Mouse (Mus musculus): ENCODE data around the gene Gm20547. TPM values are rescaled to one million over a fixed set of nuclear protein-coding genes. Genes with fewer than 3 reads are reported as not detected.
"Not testable (repeated sequence)": the region's sequence is repeated elsewhere in the genome, so short reads cannot be mapped to it uniquely, and the experiment has no call there.

The Gm20547 gene
- polyA plus RNA-seq, 1 experiment = 0.58 TPM

GRCm38 (mm10) chr17:34913930-34914665 lies 32.3 kb upstream of the Gm20547 start, which contains the start of gene Slc44a4:
Gene Slc44a4 (plus strand): TSS chr17:34914466.
- TF ChIP-seq POLR2A (IDR thresholded peaks at IDR 0.05; ENCODE audit: low read depth, low read length) (no peak), CTCF (IDR thresholded peaks at IDR 0.05; ENCODE audit: borderline replicate concordance, insufficient read depth, low read length) (no peak)
- H3K4me3 ChIP-seq (ENCODE audit: insufficient read depth, low read length) = no peak within 1 kb of the TSS
- H3K4me1 ChIP-seq (ENCODE audit: control insufficient read depth, insufficient read depth, low read length) = no peaks in the 10 kb centered on the region
- H3K27ac ChIP-seq (ENCODE audit: insufficient read depth, low read length) = no peak within 1 kb of the TSS

DNA sequence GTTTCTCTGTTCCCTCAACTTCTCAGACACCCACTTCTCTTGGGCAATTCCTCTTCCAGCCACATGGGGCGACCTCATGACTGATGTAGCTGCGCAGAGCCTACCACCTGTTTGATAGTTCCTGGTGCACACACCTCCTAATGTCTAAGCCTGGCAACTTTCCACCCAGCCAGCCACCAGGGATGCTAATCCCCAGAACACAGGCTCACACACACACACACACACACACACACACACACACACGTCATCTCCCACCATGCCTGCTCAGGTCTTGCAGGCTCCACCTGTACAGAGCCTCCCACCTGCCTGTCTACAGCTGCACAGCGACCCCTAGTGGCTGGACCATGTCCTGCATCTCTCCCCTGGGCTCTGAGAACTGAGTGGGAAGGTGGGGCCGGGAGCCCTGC lies 30.1 kb upstream of the Gm20547 start:
- Histone ChIP-seq H3K4me3 (ENCODE audit: insufficient read depth, low read length) (no peak overlapping the region), H3K4me1 (ENCODE audit: control insufficient read depth, insufficient read depth, low read length) (no peaks in the 10 kb centered on the region), H3K27ac (ENCODE audit: insufficient read depth, low read length) (no peak overlapping the region)
- TF ChIP-seq POLR2A (IDR thresholded peaks at IDR 0.05; ENCODE audit: low read depth, low read length) (no peak), CTCF (IDR thresholded peaks at IDR 0.05; ENCODE audit: borderline replicate concordance, insufficient read depth, low read length) (peak; percentile 97)

DNA sequence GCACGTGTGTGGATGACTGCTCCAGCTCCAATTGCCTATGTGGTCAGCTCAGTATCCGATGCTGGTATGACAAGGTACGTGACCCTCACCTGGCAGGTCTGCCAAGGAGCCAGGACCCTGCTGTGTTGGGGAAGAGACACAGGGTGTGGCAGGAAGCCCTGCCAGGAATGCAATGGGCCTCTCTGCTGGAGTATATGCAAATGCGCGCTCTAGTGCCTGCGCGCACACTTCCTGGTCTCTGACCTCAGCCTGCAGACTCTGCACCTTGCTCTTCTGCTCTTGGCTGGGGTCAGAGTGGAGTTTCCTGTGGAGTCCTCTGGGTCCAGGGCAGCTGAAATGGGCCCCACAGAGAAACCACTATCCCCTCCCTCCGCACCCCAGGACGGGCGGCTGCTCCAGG lies 29.1 kb upstream of the Gm20547 start:
- Histone ChIP-seq H3K4me3 (ENCODE audit: insufficient read depth, low read length) (no peak overlapping the region), H3K27ac (ENCODE audit: insufficient read depth, low read length) (no peak overlapping the region), H3K4me1 (ENCODE audit: control insufficient read depth, insufficient read depth, low read length) (no peaks in the 10 kb centered on the region)
- TF ChIP-seq CTCF (IDR thresholded peaks at IDR 0.05; ENCODE audit: borderline replicate concordance, insufficient read depth, low read length) (no peak), POLR2A (IDR thresholded peaks at IDR 0.05; ENCODE audit: low read depth, low read length) (no peak)

DNA sequence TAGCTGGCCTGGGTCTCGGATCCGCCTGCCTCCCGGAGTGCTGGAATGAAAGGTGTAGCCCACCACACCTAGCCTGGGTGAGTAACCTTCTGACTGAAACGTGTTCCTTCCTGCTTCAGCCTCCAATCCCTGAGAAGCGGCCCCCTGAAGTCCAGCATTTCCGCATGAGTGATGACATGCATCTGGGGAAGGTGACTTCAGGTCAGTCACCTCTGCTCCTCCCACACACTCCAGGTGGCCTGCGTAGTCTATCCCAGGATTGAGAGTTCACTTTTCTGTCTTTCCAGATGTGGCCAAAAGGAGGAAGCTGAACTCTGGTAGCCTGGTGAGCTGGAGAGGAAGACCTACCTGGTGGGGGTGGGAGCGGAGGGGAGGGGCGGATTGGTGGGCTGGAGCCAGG lies 21.1 kb upstream of the Gm20547 start:
- Histone ChIP-seq H3K4me1 (ENCODE audit: control insufficient read depth, insufficient read depth, low read length) (no peaks in the 10 kb centered on the region), H3K27ac (ENCODE audit: insufficient read depth, low read length) (no peak overlapping the region), H3K4me3 (ENCODE audit: insufficient read depth, low read length) (no peak overlapping the region)
- TF ChIP-seq CTCF (IDR thresholded peaks at IDR 0.05; ENCODE audit: borderline replicate concordance, insufficient read depth, low read length) (no peak), POLR2A (IDR thresholded peaks at IDR 0.05; ENCODE audit: low read depth, low read length) (no peak)

GRCm38 (mm10) chr17:34901948-34902347 lies 20.1 kb upstream of the Gm20547 start:
- H3K27ac ChIP-seq (ENCODE audit: insufficient read depth, low read length); H3K4me3 ChIP-seq (ENCODE audit: insufficient read depth, low read length): not testable (repeated sequence)

GRCm38 (mm10) chr17:34900826-34901225 lies 19.0 kb upstream of the Gm20547 start:
- not testable (repeated sequence) for H3K4me3 ChIP-seq (ENCODE audit: insufficient read depth, low read length); H3K4me1 ChIP-seq (ENCODE audit: control insufficient read depth, insufficient read depth, low read length); H3K27ac ChIP-seq (ENCODE audit: insufficient read depth, low read length)

More at GRCm38 (mm10) chr17:34901948-34902347, 20.1 kb upstream of the Gm20547 start:
- not testable (repeated sequence) for H3K4me1 ChIP-seq (ENCODE audit: control insufficient read depth, insufficient read depth, low read length)

DNA sequence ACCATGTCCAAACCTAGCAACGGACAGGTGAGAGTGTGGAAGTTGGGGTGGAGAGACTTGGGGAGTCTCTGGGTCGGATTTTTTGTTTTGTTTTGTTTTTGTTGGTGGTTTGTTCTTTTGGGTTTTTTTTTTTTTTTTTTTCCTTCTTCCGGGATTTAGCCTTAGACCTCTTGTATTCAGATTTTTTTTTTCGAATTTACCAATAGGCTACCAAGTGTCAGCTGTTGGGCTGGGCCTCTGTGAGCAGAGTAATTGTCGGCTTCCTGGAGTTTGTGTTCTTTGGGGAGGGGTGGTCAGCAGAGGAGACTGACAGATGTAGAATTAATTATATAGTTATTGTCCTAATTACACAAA lies 18.0 kb upstream of the Gm20547 start:
- peak; percentile 5; the same call in 1 of the 2 replicates for TF ChIP-seq POLR2A (IDR thresholded peaks at IDR 0.05; ENCODE audit: low read depth, low read length)
- TF ChIP-seq CTCF (IDR thresholded peaks at IDR 0.05; ENCODE audit: borderline replicate concordance, insufficient read depth, low read length) = no peak
- no peaks in the 10 kb centered on the region for H3K4me1 ChIP-seq (ENCODE audit: control insufficient read depth, insufficient read depth, low read length)

DNA sequence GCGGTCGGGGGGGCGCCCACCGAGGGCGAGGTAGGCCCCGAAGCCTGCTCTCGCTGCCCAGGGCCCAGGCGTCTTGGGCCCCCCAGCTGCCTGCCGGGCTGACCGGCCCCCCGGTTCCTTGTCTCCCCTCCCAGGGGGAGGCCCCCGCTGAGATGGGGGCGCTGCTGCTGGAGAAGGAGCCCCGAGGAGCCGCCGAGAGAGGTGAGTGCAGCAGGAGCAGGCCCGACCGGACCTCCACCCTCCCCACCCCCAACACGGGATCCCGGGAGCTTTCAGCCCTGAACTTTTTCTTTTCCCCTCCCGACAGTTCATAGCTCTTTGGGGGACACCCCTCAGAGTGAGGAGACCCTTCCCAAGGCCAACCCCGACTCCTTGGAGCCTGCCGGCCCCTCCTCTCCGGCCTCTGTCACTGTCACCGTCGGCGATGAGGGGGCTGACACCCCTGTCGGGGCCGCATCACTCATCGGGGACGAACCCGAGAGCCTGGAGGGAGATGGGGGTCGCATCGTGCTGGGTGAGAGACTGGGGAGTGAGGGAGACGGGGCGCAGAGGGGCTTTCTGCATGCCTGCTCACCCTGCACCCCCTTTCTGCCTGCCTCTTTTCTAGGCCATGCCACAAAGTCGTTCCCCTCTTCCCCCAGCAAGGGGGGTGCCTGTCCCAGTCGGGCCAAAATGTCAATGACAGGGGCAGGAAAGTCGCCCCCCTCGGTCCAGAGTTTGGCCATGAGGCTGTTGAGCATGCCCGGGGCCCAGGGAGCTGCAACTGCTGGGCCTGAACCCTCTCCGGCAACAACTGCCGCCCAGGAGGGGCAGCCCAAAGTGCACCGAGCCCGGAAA lies 17.4 kb upstream of the Gm20547 start:
- no peaks in the 10 kb centered on the region for H3K4me1 ChIP-seq (ENCODE audit: control insufficient read depth, insufficient read depth, low read length)
- peak overlapping the region; percentile 82 for H3K27ac ChIP-seq (ENCODE audit: insufficient read depth, low read length)
- peak overlapping the region; percentile 79 for H3K4me3 ChIP-seq (ENCODE audit: insufficient read depth, low read length)
- TF ChIP-seq CTCF (IDR thresholded peaks at IDR 0.05; ENCODE audit: borderline replicate concordance, insufficient read depth, low read length) (no peak), POLR2A (IDR thresholded peaks at IDR 0.05; ENCODE audit: low read depth, low read length) (no peak; the same call in 1 of the 2 replicates)

More for the DNA sequence above, 18.0 kb upstream of the Gm20547 start:
- Histone ChIP-seq H3K4me3 (ENCODE audit: insufficient read depth, low read length) (peak overlapping the region; percentile 79), H3K27ac (ENCODE audit: insufficient read depth, low read length) (peak overlapping the region; percentile 82)

GRCm38 (mm10) chr17:34898706-34899052 lies 16.8 kb upstream of the Gm20547 start:
- TF ChIP-seq POLR2A (IDR thresholded peaks at IDR 0.05; ENCODE audit: low read depth, low read length) (no peak), CTCF (IDR thresholded peaks at IDR 0.05; ENCODE audit: borderline replicate concordance, insufficient read depth, low read length) (no peak)
- no peaks in the 10 kb centered on the region for H3K4me1 ChIP-seq (ENCODE audit: control insufficient read depth, insufficient read depth, low read length)

DNA sequence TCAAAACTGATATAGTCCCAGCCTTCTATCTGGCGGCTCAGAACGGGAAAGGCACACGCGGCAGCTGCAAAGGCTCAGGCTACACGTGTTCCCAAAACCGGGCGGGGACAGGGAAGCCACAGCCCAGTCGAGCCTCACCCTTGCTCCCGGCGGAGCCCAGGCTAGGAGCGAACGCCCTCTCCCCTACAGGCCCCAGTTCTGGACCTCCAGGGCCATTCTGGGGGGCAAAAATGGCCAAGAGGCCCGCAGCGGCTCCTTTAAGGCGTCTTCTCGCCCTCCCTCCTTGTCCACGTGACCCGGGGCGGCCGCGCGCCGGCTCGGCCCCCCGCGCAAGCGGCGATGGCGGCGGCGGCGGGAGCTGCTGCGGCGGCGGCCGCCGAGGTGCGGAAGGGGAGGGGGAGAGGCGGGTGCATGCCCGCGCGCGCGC lies 16.3 kb upstream of the Gm20547 start, which contains the start of the genes C2 and Ehmt2:
C2 (minus strand) TSS at position 106 of the 427 bp plus-strand sequence.
Ehmt2 (plus strand) TSS at position 310 of the 427 bp plus-strand sequence.
- Histone ChIP-seq H3K4me3 (ENCODE audit: insufficient read depth, low read length) (peak within 1 kb of the TSS; percentile 79), H3K4me1 (ENCODE audit: control insufficient read depth, insufficient read depth, low read length) (no peaks in the 10 kb centered on the region), H3K27ac (ENCODE audit: insufficient read depth, low read length) (peak within 1 kb of the TSS; percentile 85)
- TF ChIP-seq POLR2A (IDR thresholded peaks at IDR 0.05; ENCODE audit: low read depth, low read length) = peak; percentile 72
- TF ChIP-seq CTCF (IDR thresholded peaks at IDR 0.05; ENCODE audit: borderline replicate concordance, insufficient read depth, low read length) = no peak

More at GRCm38 (mm10) chr17:34898706-34899052, 16.8 kb upstream of the Gm20547 start:
- Histone ChIP-seq H3K4me3 (ENCODE audit: insufficient read depth, low read length) (peak overlapping the region; percentile 79; the same call in 1 of the 2 replicates), H3K27ac (ENCODE audit: insufficient read depth, low read length) (no peak overlapping the region)

Data from embryonic fibroblast, embryonic 13.5 days (primary cell).